Mouse (Mus musculus): ENCODE data around the gene Cnot2. TPM values are rescaled to one million over a fixed set of nuclear protein-coding genes. Genes with fewer than 3 reads are reported as not detected.

Gene Cnot2
- polyA plus RNA-seq, 1 experiment from 2014 or later = 60.0 TPM

GRCm38 (mm10) chr10:116515590-116515989, 65.7 kb downstream of the Cnot2 start:
- no peak overlapping the region for H3K4me2 ChIP-seq
- H3K27me3 ChIP-seq = no peaks in the 10 kb centered on the region
- H3K4me3 ChIP-seq = no peak overlapping the region
- 0 out of 2 replicates have a peak, but pooled peaks cover 5% of the 10 kb centered on the region for H3K36me3 ChIP-seq
- no peaks in the 10 kb centered on the region for H3K4me1 ChIP-seq (replicated peaks)
- 85% methylated on average over 6 of the region's 6 CpGs for WGBS
- H3K27ac ChIP-seq = no peak overlapping the region
- no peak overlapping the region for H3K9ac ChIP-seq
- no peaks in the 10 kb centered on the region for H3K9me3 ChIP-seq (replicated peaks)
- no peak for ATAC-seq (replicated peaks; ENCODE audit: insufficient number of reproducible peaks, insufficient read depth, low FRiP score, low read depth)

- Histone ChIP-seq H3K4me2 (no peak overlapping the region), H3K27ac (no peak overlapping the region), H3K27me3 (no peaks in the 10 kb centered on the region), H3K9me3 (replicated peaks) (no peaks in the 10 kb centered on the region), H3K4me3 (no peak overlapping the region), H3K9ac (no peak overlapping the region), H3K4me1 (replicated peaks) (no peaks in the 10 kb centered on the region), H3K36me3 (0 out of 2 replicates have a peak, but pooled peaks cover 5% of the 10 kb centered on the region)
- WGBS = 92% methylated on average over 4 of the region's 4 CpGs
- ATAC-seq (replicated peaks; ENCODE audit: insufficient number of reproducible peaks, insufficient read depth, low FRiP score, low read depth) = no peak
Measured at GRCm38 (mm10) chr10:116515158-116515557, 66.2 kb downstream of the Cnot2 start.

DNA sequence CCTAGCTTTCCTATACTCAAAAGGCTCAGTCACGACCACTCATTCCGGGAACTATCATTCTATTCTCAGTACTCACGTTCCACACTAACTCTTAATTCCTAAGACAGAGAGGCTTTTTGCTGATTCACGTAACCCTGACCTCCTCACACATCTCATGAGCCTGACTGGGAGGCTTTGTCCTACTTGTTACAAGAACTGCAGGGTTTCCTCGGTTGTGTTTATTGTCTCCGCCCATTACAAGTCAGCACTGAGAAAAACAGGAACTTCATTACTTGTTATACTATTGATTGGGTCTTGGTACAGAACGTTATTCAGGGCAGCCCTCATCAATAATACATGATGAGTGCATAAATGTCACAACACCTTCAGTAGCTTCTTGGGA, 68.1 kb downstream of the Cnot2 start:
- 69% methylated on average over 7 of the region's 7 CpGs for WGBS
- Histone ChIP-seq H3K9ac (no peak overlapping the region), H3K36me3 (0 out of 2 replicates have a peak, but pooled peaks cover 5% of the 10 kb centered on the region), H3K4me3 (no peak overlapping the region), H3K4me1 (replicated peaks) (no peaks in the 10 kb centered on the region), H3K9me3 (replicated peaks) (no peaks in the 10 kb centered on the region), H3K27ac (no peak overlapping the region), H3K4me2 (no peak overlapping the region), H3K27me3 (no peaks in the 10 kb centered on the region)
- ATAC-seq (replicated peaks; ENCODE audit: insufficient number of reproducible peaks, insufficient read depth, low FRiP score, low read depth) = no peak

GRCm38 (mm10) chr10:116512521-116513253, 68.6 kb downstream of the Cnot2 start:
- Histone ChIP-seq H3K4me1 (replicated peaks) (no peaks in the 10 kb centered on the region), H3K9ac (no peak overlapping the region), H3K36me3 (0 out of 2 replicates have a peak, but pooled peaks cover 5% of the 10 kb centered on the region), H3K27me3 (no peaks in the 10 kb centered on the region), H3K9me3 (replicated peaks) (no peaks in the 10 kb centered on the region), H3K4me2 (no peak overlapping the region), H3K4me3 (no peak overlapping the region), H3K27ac (no peak overlapping the region)
- no peak for ATAC-seq (replicated peaks; ENCODE audit: insufficient number of reproducible peaks, insufficient read depth, low FRiP score, low read depth)
- 87% methylated on average over 11 of the region's 11 CpGs for WGBS

DNA sequence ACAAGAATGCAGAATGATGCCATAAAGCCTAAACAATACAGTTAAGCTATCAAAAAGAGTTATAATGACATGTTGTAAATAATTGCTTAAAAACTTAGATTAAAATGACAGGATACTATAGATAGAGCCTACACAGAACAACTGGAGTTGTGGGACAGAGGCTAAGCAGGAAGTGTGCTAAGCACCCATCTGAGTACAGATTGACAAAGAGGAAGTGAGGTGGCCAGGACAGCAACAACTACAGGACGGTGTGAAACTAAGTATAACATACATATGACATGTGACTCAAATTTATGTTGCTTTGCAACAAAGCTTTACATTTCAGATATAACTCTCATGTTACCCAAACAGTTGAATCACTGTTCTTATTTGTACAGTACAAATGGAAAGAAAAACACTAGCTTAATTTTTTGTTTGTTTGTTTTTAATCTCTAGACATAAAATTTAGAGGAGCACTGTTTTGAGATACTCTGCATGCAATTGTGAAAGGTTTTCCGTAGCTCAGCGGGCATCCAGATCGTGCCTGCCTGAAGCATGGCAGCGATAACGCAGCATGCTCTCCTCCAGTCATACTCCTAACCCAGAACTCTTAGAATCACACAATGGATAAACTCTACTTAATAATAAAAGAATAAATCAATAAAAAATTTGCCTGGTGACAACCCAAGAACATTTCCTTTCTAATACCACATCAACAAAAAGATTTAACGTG, 75.9 kb downstream of the Cnot2 start:
- Histone ChIP-seq H3K4me1 (replicated peaks) (no peaks in the 10 kb centered on the region), H3K27me3 (no peaks in the 10 kb centered on the region), H3K27ac (no peak overlapping the region), H3K9ac (no peak overlapping the region), H3K36me3 (peaks cover 4% of the 10 kb centered on the region; the same call in 1 of the 2 replicates), H3K4me2 (no peak overlapping the region), H3K9me3 (replicated peaks) (no peaks in the 10 kb centered on the region), H3K4me3 (no peak overlapping the region)
- ATAC-seq (replicated peaks; ENCODE audit: insufficient number of reproducible peaks, insufficient read depth, low FRiP score, low read depth) = no peak
- WGBS = 82% methylated on average over 7 of the region's 7 CpGs

GRCm38 (mm10) chr10:116492768-116493167, 88.5 kb downstream of the Cnot2 start:
- H3K36me3 ChIP-seq = peaks cover 34% of the 10 kb centered on the region
- WGBS = 82% methylated on average over 3 of the region's 3 CpGs
- no peak overlapping the region for H3K4me3 ChIP-seq

DNA sequence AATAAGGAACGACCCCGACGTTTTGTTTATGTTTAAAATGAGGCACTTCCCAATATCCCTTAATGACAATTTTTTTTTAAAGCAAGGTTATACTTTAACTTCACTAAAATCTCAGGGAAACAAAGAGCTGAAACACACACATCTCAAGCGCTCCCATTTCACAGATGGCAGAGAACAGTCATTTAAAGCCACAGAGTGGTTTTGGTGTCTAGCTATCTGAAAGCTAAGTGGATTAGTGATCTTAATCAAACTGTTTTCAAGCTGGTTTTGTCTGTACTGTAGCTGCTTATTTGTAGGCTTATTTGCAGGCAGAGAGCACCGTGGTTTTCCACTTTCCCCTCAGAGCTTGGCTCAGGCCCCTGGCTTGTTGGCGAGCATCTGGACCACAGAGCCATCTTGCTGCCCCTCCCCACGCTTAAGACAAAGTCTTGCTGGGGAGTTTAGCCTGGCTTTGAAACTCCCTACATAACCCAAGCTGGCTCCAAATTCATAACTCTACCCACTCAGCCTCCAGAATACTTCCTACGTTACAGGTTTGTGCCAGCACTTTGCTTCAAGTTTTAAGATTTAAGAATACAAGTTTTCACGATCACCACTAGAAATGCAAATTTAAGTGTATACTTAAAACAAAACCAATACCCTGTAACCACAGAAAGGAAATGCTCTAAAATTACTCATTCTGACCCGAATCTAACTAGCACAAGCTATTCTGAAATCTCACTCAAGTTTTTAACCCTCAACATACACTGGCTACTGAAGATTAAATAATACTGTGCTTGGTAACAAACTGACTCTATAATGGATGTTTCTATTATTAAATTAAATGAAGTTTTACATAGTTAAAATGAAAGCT, 94.2 kb downstream of the Cnot2 start:
- no peak overlapping the region for H3K4me2 ChIP-seq
- no peaks in the 10 kb centered on the region for H3K4me1 ChIP-seq (replicated peaks)
- H3K36me3 ChIP-seq = peaks cover 48% of the 10 kb centered on the region
- H3K27ac ChIP-seq = no peak overlapping the region
- H3K27me3 ChIP-seq = no peaks in the 10 kb centered on the region
- no peak for ATAC-seq (replicated peaks; ENCODE audit: insufficient number of reproducible peaks, insufficient read depth, low FRiP score, low read depth)
- no peaks in the 10 kb centered on the region for H3K9me3 ChIP-seq (replicated peaks)
- H3K4me3 ChIP-seq = no peak overlapping the region
- no peak overlapping the region for H3K9ac ChIP-seq
- 82% methylated on average over 10 of the region's 10 CpGs for WGBS

More at GRCm38 (mm10) chr10:116492768-116493167, 88.5 kb downstream of the Cnot2 start:
- H3K4me1 ChIP-seq (replicated peaks) = no peaks in the 10 kb centered on the region
- H3K9me3 ChIP-seq (replicated peaks) = no peaks in the 10 kb centered on the region
- ATAC-seq (replicated peaks; ENCODE audit: insufficient number of reproducible peaks, insufficient read depth, low FRiP score, low read depth) = no peak
- no peak overlapping the region for H3K9ac ChIP-seq
- no peaks in the 10 kb centered on the region for H3K27me3 ChIP-seq
- no peak overlapping the region for H3K4me2 ChIP-seq
- no peak overlapping the region for H3K27ac ChIP-seq

GRCm38 (mm10) chr10:116481917-116482316, 99.4 kb downstream of the Cnot2 start:
- Histone ChIP-seq H3K9ac (no peak overlapping the region), H3K27ac (no peak overlapping the region), H3K36me3 (peaks cover 38% of the 10 kb centered on the region), H3K27me3 (no peaks in the 10 kb centered on the region), H3K4me2 (no peak overlapping the region), H3K9me3 (replicated peaks) (no peaks in the 10 kb centered on the region), H3K4me1 (replicated peaks) (no peaks in the 10 kb centered on the region), H3K4me3 (no peak overlapping the region)
- no peak for ATAC-seq (replicated peaks; ENCODE audit: insufficient number of reproducible peaks, insufficient read depth, low FRiP score, low read depth)
- 85% methylated on average over 12 of the region's 12 CpGs for WGBS

- H3K27ac ChIP-seq = no peak overlapping the region
- ATAC-seq (replicated peaks; ENCODE audit: insufficient number of reproducible peaks, insufficient read depth, low FRiP score, low read depth) = no peak
- H3K4me2 ChIP-seq = no peak overlapping the region
- H3K4me1 ChIP-seq (replicated peaks) = no peaks in the 10 kb centered on the region
- H3K9ac ChIP-seq = no peak overlapping the region
- H3K9me3 ChIP-seq (replicated peaks) = 0 out of 2 replicates have a peak, but pooled peaks cover 5% of the 10 kb centered on the region
- H3K27me3 ChIP-seq = no peaks in the 10 kb centered on the region
- 90% methylated on average over 5 of the region's 5 CpGs for WGBS
- H3K36me3 ChIP-seq = peaks cover 31% of the 10 kb centered on the region
- H3K4me3 ChIP-seq = no peak overlapping the region
Measured at GRCm38 (mm10) chr10:116480988-116481387, 100.3 kb downstream of the Cnot2 start.

DNA sequence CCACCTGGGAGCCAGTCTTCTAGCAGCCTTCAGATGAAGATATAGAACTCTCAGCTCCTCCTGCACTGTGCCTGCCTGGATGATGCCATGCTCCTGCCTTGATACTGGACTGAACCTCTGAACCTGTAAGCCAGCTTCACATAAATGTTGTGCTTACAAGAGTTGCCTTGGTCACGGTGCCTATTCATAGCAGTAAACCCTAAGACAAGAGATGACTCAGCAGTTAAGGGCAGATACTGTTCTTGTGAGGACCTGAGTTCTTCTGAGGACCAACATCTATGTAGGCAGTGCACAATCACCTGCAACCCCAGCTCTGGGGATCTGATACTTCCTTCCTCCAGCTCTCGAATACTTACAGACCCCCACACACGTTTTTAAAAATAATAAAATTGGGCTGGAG, 104.8 kb downstream of the Cnot2 start:
- WGBS = 93% methylated on average over 3 of the region's 3 CpGs
- Histone ChIP-seq H3K9me3 (replicated peaks) (0 out of 2 replicates have a peak, but pooled peaks cover 5% of the 10 kb centered on the region), H3K4me2 (no peak overlapping the region), H3K4me3 (no peak overlapping the region), H3K27me3 (no peaks in the 10 kb centered on the region), H3K9ac (no peak overlapping the region), H3K27ac (no peak overlapping the region), H3K4me1 (replicated peaks) (peaks cover 17% of the 10 kb centered on the region), H3K36me3 (no peaks in the 10 kb centered on the region)
- no peak for ATAC-seq (replicated peaks; ENCODE audit: insufficient number of reproducible peaks, insufficient read depth, low FRiP score, low read depth)

DNA sequence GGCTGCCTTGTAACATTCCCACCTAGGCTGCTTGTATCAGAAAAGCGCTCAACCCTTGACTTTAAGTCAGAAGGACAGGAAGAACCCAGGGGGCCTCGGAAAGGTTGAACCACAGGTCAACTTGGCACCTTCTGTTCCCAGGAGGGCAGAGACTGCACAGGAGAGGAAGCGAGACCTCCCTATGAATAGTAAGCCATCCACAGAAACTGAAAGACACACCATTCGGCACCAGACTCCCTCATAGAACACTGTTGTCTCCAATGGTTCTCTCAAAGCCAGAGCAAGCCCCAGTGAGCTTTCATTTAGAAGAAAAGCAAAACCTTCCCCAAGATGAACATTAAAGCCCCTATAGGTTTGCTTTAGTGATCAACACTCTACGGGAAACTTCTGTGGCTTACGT, 105.6 kb downstream of the Cnot2 start:
- Histone ChIP-seq H3K4me2 (no peak overlapping the region), H3K9me3 (replicated peaks) (0 out of 2 replicates have a peak, but pooled peaks cover 5% of the 10 kb centered on the region), H3K9ac (no peak overlapping the region), H3K27ac (no peak overlapping the region), H3K4me3 (no peak overlapping the region), H3K36me3 (no peaks in the 10 kb centered on the region), H3K27me3 (no peaks in the 10 kb centered on the region), H3K4me1 (replicated peaks) (peaks cover 17% of the 10 kb centered on the region)
- no peak for ATAC-seq (replicated peaks; ENCODE audit: insufficient number of reproducible peaks, insufficient read depth, low FRiP score, low read depth)
- WGBS = 57% methylated on average over 6 of the region's 6 CpGs

Measured in heart, embryonic 15.5 days (tissue).